Mouse (Mus musculus) kidney, postnatal 10 days (tissue): ENCODE results near the gene Slc38a8.

Experiments
- DNase-seq: peaks from one replicate; pipeline ENCODE4 v3.0.0; 2021; ENCODE audit warnings: mixed read lengths

Slc38a8 gene

DNA sequence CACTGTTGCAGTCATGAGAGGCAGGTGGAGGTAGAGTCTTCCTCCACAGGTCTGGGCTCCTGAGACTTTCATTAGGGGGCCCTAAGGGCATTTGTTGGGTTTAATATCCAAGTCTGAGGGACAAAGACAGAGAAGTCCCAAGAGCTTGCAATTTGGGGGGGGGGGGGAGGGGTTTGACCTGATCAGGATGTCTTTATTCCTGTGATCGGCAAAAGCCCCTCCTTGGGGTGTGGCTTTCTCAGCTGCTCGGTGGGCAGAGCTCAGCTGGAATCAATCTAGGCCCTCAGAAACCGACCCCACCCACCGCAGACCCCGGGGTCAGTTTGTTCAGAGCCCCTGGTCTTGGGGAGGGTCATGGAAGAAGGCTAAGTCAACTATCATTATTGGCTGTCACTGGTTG, at the start of gene Slc38a8:
TSS of gene Slc38a8 (minus strand) at position 101 of the 400 bp plus-strand sequence.
- no peak for DNase-seq

DNA sequence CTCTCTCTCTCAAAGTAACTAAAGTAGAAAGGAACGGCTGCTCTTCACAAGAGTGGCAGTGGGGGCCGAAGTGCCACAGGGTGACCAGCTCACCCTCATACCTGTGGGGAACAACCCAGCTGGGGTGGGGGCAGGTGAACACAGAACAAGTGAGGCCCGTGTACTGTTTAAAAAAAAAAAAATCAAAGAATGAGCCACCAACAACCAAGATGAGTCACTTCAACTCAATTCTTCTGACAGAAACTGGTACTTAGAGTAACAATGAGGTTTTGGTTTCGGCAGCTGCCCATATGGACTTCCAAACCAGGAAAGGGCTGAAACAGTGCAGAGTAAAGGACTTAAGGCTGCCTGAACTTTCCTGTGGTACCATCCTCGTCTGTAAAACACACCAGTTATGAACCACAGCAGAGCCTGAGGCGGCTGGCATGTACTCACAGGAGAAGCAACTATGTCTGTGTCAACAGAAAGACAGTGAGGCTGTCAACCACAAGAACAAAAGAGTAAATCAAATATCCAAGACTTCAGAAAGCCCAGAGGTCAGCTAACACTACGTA, 47.1 kb upstream of the Slc38a8 start:
- no peak for DNase-seq

DNA sequence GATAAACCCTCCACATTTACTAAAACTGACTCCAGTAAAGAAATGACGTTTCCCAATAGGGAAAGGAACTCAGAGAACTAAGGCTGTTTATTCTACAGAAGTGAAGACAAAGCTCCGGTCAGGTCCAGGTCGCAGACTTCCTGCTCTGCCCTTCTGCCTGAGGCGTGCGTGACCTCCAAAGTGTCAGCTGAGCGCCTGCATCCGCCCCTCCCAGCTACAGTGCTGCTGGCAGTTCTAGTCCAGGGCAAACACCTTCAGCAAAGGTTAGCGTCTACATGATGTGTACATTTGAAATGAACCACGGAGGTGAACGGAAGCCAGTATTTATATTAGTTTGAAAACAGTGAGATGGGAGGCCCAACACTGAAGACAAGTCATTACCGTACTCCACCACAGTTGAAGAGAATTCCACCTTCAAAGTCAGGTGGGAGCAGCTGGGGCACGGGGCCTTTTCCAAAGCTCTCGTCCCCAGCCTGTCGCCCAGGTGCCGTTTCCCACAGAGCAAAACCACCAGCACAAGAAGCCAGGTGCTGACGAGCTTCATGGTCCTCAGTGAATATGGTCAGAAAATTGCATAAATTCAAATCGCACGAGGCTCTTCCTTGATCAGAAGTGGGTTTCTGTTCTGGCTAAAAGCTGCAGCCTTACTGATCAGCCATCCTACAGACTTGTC, 45.7 kb upstream of the Slc38a8 start:
- DNase-seq: peak; percentile 49

DNA sequence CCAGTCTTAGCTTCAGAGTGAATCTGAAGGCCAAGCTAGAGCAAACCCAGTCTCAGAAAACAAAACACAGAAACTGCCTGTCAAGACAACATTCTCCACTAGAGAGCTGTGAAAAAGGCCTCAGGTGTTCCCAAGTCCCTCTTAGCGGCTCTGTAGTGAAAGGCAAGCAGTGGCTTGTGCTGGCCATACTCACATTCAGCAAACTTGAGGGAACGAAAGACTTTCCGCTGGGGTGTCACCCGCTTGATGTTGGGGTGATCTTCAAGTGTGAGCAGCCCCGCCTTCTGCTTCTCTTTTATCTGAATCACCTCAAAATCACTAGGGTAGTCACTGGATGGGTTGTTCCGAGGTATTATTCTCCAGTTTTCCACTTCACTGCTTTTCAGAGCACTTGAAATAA, 44.3 kb upstream of the Slc38a8 start:
- no peak for DNase-seq

DNA sequence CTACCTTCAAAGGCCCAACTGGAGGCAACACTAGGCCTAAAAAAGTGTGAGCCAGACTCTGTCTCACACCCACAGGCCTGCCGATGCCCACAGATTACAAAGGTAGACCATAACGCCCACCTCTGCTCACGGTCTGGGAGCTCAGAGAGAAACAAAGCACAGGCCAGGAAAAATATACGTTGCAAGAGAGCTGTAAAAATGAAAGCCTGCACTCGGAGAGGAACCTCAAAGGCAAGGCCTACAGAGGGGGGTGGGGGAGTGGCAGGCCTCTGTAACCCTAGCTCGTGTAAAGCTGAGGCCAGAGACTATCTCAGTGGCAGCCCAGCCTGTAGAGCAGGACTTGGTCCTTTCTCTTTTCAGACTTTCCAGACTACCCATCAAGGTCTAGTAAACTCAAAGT, 43.7 kb upstream of the Slc38a8 start:
- no peak for DNase-seq

DNA sequence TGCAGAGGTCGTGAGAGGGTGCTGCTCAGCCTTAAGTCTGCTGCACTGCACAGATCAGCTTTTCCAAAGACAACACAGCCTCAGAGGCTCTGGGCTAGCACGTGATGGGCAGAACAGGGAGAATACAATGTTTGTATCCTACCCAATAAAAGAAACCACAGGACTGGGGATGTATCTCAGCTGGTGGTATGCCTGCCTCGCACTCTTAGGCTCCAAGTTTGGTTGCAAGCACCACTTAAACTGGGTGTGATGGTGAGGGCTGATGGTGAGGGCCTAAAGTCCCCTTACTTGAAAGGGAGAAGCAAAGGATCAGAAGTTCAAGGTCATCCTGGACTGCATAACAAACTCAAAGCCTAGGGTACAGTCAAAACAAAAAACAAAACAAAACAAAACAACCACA, 43.1 kb upstream of the Slc38a8 start:
- no peak for DNase-seq

DNA sequence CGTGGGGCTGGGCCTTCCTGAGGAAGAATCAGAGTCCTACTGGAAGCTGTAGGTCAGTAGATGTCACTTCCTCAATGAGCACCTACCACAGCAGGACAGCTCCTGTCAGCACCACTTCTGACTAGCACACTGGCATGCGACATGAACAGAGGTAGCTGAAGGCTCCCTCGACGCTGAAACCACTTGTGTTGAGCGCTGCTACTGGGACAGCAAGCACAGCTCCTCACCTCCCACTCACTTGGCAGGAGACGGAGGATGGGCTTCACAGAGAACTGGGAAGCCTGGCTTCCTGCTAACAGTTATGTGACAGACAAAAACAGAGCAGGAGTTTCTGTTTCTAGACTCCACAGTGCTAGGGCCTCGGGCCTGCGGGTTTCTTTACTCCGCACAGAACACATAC, 30.5 kb upstream of the Slc38a8 start:
- DNase-seq: no peak

DNA sequence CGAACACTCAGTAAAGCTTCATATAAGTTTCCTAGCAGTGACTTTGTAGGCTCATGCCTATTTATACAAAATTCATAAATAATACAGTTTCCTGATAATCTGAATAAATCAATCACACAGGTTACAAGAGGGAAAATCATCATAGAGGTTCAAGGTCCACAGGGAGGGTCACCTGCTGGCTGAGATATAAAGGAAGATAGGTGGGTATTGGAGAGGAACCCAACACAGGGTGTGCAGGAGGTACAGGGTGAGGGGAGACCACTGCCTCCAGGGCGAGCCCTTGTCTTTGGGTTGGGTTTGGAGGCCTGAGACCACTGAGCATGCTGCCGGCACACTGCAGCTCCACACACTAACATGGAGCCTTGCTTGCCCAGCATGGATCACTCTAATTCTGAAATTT, 29.9 kb upstream of the Slc38a8 start:
- DNase-seq: no peak

DNA sequence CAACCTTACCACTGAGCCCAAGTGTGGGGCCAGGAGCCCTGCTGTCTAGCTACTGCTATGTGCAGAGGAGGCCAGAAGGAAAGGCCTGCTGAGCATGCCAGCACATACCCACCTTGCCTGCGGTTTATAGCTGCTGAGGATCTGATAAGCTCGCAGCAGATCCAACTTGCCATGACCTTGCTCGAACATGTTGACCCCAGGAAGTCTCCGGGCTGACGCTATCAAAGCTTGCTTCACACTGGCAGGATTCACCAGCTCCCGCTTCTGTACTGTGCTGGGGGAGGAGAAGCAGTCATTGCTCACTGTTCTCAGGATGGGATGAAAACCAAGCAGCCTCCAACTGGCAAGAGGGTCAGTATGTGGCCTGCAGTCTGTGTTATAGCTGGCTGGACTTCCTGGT, 29.4 kb upstream of the Slc38a8 start:
- no peak for DNase-seq

DNA sequence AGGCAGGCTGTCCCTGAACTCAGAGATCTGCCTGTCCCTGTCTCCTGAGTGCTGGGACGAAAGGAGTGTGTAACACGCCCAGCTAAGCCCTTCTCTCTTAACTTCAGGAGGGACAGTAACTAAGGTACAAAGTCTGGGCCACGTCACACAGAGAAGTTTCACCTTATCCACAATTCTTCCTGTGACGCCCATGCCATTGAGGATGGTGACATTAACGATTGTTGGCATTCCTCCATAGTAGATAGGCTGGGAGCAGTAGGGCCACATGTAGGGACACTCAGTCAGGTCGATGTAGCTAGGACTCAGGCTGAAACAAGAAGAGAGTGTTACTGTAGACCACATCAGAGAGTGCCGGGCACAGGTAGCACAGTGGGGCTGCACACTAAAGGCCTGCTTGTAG, 27.3 kb upstream of the Slc38a8 start:
- no peak for DNase-seq

DNA sequence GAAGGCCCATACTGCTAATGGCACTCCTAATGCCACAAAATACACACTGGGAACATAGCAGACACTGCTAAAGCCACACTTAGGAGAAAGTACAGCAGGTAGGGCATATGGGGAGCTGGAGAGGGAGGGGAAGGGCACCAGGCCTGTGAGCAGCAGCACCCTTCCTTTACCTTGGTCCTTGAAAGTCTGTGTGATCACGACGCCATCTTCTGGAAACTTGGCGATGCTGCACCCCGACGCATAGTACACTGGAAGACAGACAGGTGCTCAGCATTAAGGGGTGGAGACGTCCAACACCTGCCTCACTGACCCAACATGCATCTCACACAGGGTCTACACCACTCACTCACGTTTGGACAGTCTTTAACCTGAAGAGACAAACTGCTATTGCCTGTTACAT, 18.6 kb upstream of the Slc38a8 start:
- no peak for DNase-seq

DNA sequence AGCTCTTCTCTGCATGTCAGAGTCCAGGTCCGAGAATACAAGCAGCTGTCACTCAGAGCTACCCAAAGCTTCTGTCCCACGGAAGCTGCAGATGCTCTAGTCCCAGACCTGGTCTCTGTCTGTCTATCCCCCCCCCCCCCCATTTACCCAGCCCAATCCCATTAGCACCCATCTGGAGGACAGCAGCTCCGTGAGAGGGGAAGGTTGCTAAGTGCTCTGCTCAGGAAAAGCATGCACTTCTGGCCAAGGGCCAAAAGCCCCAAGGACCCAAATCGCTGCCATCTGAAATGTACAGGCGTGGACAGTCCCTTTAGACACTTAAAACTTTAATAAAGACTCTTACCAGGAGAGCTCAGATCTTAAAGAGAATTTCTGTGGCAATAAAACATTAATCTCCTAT, 15.2 kb upstream of the Slc38a8 start:
- no peak for DNase-seq

DNA sequence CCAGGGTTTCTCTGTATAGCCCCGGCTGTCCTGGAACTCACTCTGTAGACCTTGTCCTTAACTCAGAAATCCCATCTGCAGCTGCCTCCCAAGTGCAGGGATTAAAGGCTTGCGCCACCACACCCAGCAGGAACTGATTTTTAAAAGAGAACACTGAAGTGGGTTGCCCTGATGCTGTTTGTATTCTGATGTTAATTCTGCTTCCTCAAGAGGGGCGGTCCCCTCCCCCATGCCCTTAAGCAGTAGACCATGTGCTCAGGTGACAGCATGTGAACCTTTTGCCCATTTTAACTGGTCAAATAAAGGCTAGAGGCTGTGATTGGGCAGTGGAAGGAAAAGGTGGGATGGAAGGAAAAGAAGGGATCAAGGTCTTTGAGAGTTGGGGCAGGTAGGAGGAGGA, 14.3 kb upstream of the Slc38a8 start:
- no peak for DNase-seq

DNA sequence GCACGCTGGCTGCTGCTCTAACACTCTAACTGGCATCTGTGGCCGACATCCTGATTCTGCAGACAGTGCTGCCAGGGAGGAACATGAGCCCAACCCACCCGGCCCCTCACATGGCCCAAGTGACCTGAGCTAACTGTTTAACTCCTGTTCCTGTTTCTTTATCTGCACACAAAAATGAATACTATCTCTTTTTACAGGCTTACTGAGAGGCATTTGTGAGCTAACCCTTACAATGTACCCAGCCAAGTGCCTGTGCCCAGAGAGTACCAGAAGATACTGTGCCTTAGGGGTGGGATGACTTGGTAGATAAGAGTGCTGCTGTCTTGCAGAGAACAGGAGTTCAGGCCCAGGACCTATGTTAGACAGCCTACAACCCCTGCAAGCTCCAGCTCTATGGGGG, 13.4 kb upstream of the Slc38a8 start:
- no peak for DNase-seq

DNA sequence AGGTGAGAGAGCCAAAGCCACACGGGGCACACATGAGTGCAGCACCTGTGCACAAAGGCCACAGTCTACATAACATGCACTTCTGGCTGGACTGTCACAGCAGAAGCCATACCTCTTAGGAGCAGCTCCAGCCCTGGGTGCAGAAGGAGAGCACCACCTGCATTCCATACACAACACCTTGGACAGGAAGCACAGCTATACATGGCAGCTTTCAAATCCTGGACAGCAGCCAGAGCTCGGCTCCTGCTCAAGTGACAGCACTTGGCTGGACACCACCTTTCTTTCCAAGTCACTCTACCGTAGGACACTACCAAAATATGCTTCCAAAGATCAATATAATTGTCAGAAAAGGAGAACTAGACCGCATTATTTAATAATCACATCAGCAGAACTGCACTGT, 11.9 kb upstream of the Slc38a8 start:
- DNase-seq: no peak

DNA sequence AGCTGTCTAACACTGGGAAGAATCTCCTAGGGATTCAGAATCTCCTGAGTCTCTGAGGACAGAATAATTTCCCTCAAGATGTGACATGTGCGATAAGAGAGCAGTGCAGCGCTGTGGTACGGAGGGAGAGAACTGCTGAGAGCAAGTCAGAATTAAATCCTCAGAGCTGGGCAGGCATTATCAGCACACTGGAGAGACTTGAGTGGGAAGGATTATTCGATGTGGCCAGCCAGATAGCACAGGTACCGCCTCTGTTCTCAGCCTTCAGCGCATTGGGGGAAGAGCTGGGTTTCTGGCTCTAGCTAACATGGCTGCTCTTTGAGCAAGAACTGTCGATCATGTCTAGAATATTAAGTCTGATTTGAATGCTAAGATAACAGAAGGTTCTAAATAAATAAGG, 10.2 kb upstream of the Slc38a8 start:
- no peak for DNase-seq

DNA sequence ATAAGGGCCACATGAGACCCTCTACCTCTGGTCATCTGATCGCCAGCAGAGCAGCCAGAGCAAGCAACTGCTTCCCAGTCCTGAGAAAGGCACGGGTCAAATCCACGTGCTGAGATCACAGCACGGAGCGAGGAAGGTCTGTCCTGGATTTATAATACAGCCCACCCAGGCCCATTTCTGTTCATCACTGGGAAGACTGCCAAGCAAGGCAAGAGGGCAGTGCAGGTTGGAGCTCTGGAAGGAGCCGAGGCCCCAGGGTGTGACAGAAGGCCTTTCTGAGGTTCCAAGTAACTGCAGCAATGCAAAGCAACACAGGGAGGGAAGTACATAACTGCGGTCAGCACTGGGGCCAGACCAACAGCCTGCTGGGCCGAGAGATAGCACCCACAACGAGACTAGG, 9.0 kb upstream of the Slc38a8 start:
- DNase-seq: no peak

DNA sequence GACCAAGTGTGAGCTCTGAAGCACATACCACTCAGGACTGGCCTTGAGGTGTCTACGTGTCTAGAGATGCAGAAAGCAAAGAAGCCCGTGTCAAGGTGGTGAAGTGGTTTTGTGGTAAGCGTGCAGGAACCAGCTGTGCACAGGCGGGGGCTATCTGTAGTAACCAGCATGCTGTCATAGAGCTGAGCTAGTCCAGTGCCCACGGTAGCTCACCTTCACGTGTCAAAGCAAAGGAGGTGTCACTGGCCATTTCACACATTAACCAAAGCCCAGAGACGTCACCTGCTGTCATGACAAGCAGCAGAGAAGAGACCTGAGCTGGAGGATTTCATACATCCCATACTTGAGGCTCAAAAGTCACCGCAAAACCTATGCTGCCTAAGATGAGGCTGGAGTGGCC, 4.6 kb upstream of the Slc38a8 start:
- no peak for DNase-seq

DNA sequence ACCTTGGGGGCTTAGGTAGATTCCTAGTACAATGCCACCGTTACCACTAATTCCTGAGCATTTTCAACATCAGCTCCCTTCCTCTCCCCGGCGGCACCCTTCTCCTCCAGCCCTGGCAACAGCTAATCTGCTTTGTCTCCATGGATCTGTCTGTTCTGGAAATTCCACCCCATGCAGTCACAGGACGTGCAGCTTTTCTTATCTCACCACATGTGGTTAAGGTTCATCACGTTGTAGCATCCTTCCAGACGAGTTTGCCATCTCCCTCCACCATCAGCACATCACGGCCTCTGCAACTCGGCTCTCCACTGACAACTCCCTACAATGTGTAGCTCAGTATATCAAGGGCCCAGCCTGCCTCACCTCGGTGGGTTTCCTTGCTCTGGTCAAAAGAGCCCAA, 4.0 kb upstream of the Slc38a8 start:
- DNase-seq: no peak

DNA sequence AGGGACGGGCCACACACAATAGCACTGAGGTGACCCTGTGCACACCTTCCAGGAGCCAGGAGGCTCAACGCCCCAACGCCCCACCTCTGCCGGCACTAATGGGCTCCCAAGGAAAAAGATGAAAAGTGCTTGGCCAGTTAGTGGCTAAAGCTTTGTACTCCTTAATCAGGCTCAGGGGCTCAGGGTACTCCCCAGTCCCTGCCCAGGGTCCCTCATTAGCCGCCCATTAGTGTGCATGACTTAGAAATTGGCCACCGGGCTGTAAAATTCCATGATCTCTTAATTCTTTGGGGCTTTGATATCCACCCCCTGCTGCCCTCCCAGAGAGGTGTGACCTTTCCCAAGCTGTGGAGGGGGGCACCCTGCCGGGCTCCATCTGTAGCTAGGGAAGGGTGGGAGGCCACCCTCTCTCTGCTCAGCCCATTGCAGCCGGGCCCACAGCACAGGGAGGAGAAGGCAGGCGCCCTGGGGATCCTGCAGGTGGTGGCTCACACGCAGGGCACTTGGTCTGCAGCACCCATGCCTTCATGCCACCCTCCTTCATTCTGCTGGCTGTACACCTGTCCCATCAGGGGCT, 1.8 kb upstream of the Slc38a8 start:
- no peak for DNase-seq

DNA sequence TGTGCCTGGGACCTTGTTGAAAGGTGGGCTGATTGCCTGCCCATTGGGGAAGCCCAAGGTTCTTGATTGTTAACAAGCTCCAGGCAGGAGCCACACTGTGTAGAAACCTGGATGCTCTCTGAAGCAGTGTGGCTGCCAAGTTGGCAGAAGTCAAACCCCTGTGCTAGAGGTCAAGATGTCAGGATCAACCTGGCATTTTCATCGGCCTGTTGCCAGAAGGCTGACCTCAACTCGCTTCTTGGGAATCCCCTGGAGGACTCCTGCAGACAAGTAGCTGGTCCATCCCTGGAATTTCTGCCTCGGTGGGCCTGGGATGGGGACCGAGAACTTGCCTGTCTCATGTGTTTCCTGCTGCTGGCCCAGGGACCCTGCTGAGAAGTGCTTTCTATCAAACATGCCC, 613 bp upstream of the Slc38a8 start:
- DNase-seq: no peak

DNA sequence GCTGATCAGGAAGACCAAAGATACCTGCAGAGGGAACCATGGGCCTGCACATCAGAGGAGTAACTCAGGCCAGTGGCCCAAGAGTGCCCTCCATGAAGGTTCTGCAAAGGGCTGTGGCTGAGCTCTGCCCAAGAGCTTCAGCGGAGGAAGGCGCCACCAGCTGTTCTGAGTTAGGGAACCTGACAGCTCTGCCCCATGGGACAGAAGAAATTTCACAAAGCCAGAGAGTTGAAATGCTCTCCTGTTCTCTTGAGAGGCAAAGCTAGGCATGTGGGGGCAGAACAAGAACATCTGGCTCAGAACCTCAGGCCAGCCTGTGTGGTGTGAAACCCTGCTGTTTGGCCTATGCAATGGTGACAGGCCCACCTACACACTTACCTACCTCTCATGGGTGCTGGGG, 1.7 kb downstream of the Slc38a8 start:
- DNase-seq: no peak

DNA sequence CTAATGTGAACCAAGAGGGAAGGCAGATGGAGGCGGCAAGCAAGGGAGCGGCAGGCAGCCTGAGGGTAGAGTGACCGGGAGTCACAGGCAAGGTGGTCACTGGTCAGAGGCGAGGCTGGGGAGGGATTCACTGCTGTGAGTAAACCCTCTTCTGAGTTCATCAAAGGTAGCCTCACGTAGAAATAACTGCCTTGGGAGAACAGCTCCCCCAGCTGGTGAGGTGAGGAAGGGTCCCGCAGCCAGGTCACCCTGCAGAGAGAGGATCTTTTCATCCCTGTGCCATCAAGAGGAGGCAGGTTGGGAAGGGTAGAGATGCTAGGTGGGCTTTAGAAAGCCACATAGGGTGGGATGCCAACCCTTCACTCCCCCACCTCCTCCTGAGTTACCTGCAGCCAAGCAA, 4.7 kb downstream of the Slc38a8 start:
- DNase-seq: peak; percentile 63

DNA sequence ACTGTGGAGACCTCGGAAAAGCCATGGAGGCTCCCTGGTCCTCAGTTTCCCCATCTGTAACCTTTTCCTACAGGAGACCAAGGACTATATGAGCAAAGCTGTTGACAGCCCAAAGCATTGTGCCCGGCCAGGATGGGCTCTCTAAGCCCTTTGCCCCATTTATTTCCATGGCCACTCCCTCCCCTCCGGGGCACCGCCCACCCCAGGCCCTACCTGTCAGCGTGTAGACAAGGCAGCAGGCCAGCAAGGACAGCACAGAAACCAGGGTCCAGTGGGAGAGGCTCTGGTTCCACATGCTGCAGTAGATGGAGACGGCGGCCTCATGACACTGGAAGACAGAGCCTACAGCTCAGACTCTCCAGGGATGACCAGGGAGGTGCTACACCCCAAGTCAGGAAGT, 14.4 kb downstream of the Slc38a8 start:
- no peak for DNase-seq
